Mouse (Mus musculus): ENCODE data around the gene Adh6a. TPM values are rescaled to one million over a fixed set of nuclear protein-coding genes. Genes with fewer than 3 reads are reported as not detected.
"Not testable (repeated sequence)": the region's sequence is repeated elsewhere in the genome, so short reads cannot be mapped to it uniquely, and the experiment has no call there.

The Adh6a gene
- total and polyA plus RNA-seq, 3 experiments: 1.5 TPM; not detected in 2

GRCm38 (mm10) chr3:138366181-138366580 is 53.1 kb downstream of the Adh6a start:
- H3K4me1 ChIP-seq (ENCODE audit: control insufficient read depth in 1 of 2, insufficient read depth in 2 of 2, low read length in 2 of 2): no peaks in the 10 kb centered on the region
- no peak overlapping the region for H3K4me3 ChIP-seq (ENCODE audit: control insufficient read depth in 1 of 2, insufficient read depth in 1 of 2, low read depth in 2 of 2, low read length in 2 of 2)
- no peak for TF ChIP-seq SMC3 (IDR thresholded peaks at IDR 0.05; ENCODE audit: low read depth, low read length)
- no peak for TF ChIP-seq EP300 (IDR thresholded peaks at IDR 0.05; ENCODE audit: low read depth in 1 of 2, low read length in 2 of 2)
- TF ChIP-seq ZNF384 (IDR thresholded peaks at IDR 0.05; ENCODE audit: low read depth, low read length): no peak
- TF ChIP-seq CTCF (IDR thresholded peaks at IDR 0.05 in 2 of 3, conservative IDR thresholded peaks at IDR 0.05 in 1 of 3; ENCODE audit: control insufficient read depth in 1 of 3, insufficient read depth in 1 of 3, low read depth in 2 of 3, low read length in 3 of 3, poor library complexity in 1 of 3, severe bottlenecking in 1 of 3): no peak
- no peaks in the 10 kb centered on the region for H3K79me2 ChIP-seq (ENCODE audit: control insufficient read depth, insufficient read depth, low read length, poor library complexity)
- DNase-seq (ENCODE audit: low read depth, low spot score): no peak
- H3K9ac ChIP-seq (ENCODE audit: control insufficient read depth, low read depth, low read length, poor library complexity, severe bottlenecking): no peak overlapping the region
- H3K36me3 ChIP-seq (ENCODE audit: control insufficient read depth in 1 of 2, insufficient read depth in 2 of 2, low read length in 2 of 2): no peaks in the 10 kb centered on the region
- H3K9me3 ChIP-seq (replicated peaks; ENCODE audit: insufficient read depth, low read length): no peaks in the 10 kb centered on the region
- H3K27ac ChIP-seq (ENCODE audit: control insufficient read depth, low read depth, low read length): no peak overlapping the region
- peaks cover 5 to 14% of the 10 kb centered on the region in 2 experiments; a peak in 3 of 4 replicates for H3K27me3 ChIP-seq (ENCODE audit: control insufficient read depth in 1 of 2, insufficient read depth in 2 of 2, low read length in 2 of 2)

- H3K9ac ChIP-seq (ENCODE audit: control insufficient read depth, low read depth, low read length, poor library complexity, severe bottlenecking): no peak overlapping the region
- H3K79me2 ChIP-seq (ENCODE audit: control insufficient read depth, insufficient read depth, low read length, poor library complexity): no peaks in the 10 kb centered on the region
- no peaks in the 10 kb centered on the region for H3K36me3 ChIP-seq (ENCODE audit: control insufficient read depth in 1 of 2, insufficient read depth in 2 of 2, low read length in 2 of 2)
- no peak for DNase-seq (ENCODE audit: low read depth, low spot score)
- no peak overlapping the region for H3K4me3 ChIP-seq (ENCODE audit: control insufficient read depth in 1 of 2, insufficient read depth in 1 of 2, low read depth in 2 of 2, low read length in 2 of 2)
- H3K4me1 ChIP-seq (ENCODE audit: control insufficient read depth in 1 of 2, insufficient read depth in 2 of 2, low read length in 2 of 2): no peaks in the 10 kb centered on the region
- no peak overlapping the region for H3K27ac ChIP-seq (ENCODE audit: control insufficient read depth, low read depth, low read length)
- no peaks in the 10 kb centered on the region for H3K9me3 ChIP-seq (replicated peaks; ENCODE audit: insufficient read depth, low read length)
- TF ChIP-seq TCF12 (IDR thresholded peaks at IDR 0.05; ENCODE audit: low read depth, low read length): no peak
- TF ChIP-seq MYC (IDR thresholded peaks at IDR 0.05; ENCODE audit: low read depth, low read length): no peak
- no peak for TF ChIP-seq ZMIZ1 (IDR thresholded peaks at IDR 0.05; ENCODE audit: low read depth, low read length)
- H3K27me3 ChIP-seq (ENCODE audit: control insufficient read depth in 1 of 2, insufficient read depth in 2 of 2, low read length in 2 of 2): peaks cover 2 to 4% of the 10 kb centered on the region in 2 experiments; a peak in 3 of 4 replicates
Measured at GRCm38 (mm10) chr3:138369546-138369945, 56.5 kb downstream of the Adh6a start.

GRCm38 (mm10) chr3:138370289-138370688 is 57.2 kb downstream of the Adh6a start:
- not testable (repeated sequence) for H3K27ac ChIP-seq (ENCODE audit: control insufficient read depth, low read depth, low read length); H3K27me3 ChIP-seq (ENCODE audit: control insufficient read depth in 1 of 2, insufficient read depth in 2 of 2, low read length in 2 of 2); H3K36me3 ChIP-seq (ENCODE audit: control insufficient read depth in 1 of 2, insufficient read depth in 2 of 2, low read length in 2 of 2); DNase-seq (ENCODE audit: low read depth, low spot score); H3K79me2 ChIP-seq (ENCODE audit: control insufficient read depth, insufficient read depth, low read length, poor library complexity); H3K9ac ChIP-seq (ENCODE audit: control insufficient read depth, low read depth, low read length, poor library complexity, severe bottlenecking); H3K4me3 ChIP-seq (ENCODE audit: control insufficient read depth in 1 of 2, insufficient read depth in 1 of 2, low read depth in 2 of 2, low read length in 2 of 2); H3K4me1 ChIP-seq (ENCODE audit: control insufficient read depth in 1 of 2, insufficient read depth in 2 of 2, low read length in 2 of 2); H3K9me3 ChIP-seq (replicated peaks; ENCODE audit: insufficient read depth, low read length)

- no peaks in the 10 kb centered on the region for H3K4me1 ChIP-seq (ENCODE audit: control insufficient read depth in 1 of 2, insufficient read depth in 2 of 2, low read length in 2 of 2)
- peaks cover 8 to 15% of the 10 kb centered on the region in 2 experiments for H3K27me3 ChIP-seq (ENCODE audit: control insufficient read depth in 1 of 2, insufficient read depth in 2 of 2, low read length in 2 of 2)
- no peaks in the 10 kb centered on the region for H3K36me3 ChIP-seq (ENCODE audit: control insufficient read depth in 1 of 2, insufficient read depth in 2 of 2, low read length in 2 of 2)
- DNase-seq (ENCODE audit: low read depth, low spot score): no peak
- no peak overlapping the region for H3K27ac ChIP-seq (ENCODE audit: control insufficient read depth, low read depth, low read length)
- H3K79me2 ChIP-seq (ENCODE audit: control insufficient read depth, insufficient read depth, low read length, poor library complexity): no peaks in the 10 kb centered on the region
- no peak overlapping the region for H3K4me3 ChIP-seq (ENCODE audit: control insufficient read depth in 1 of 2, insufficient read depth in 1 of 2, low read depth in 2 of 2, low read length in 2 of 2)
- TF ChIP-seq SMC3 (IDR thresholded peaks at IDR 0.05; ENCODE audit: low read depth, low read length) (no peak), SIN3A (IDR thresholded peaks at IDR 0.05; ENCODE audit: low read length) (no peak), GABPA (IDR thresholded peaks at IDR 0.05; ENCODE audit: low read depth, low read length) (no peak), MYC (IDR thresholded peaks at IDR 0.05; ENCODE audit: low read depth, low read length) (no peak), EP300 (IDR thresholded peaks at IDR 0.05; ENCODE audit: low read depth in 1 of 2, low read length in 2 of 2) (no peak), ZMIZ1 (IDR thresholded peaks at IDR 0.05; ENCODE audit: low read depth, low read length) (no peak), TCF12 (IDR thresholded peaks at IDR 0.05; ENCODE audit: low read depth, low read length) (no peak), JUND (IDR thresholded peaks at IDR 0.05; ENCODE audit: low read depth, low read length) (no peak), MXI1 (IDR thresholded peaks at IDR 0.05; ENCODE audit: low read depth, low read length) (no peak), ZNF384 (IDR thresholded peaks at IDR 0.05; ENCODE audit: low read depth, low read length) (no peak)
- no peaks in the 10 kb centered on the region for H3K9me3 ChIP-seq (replicated peaks; ENCODE audit: insufficient read depth, low read length)
- no peak overlapping the region for H3K9ac ChIP-seq (ENCODE audit: control insufficient read depth, low read depth, low read length, poor library complexity, severe bottlenecking)
Measured at GRCm38 (mm10) chr3:138373920-138374319, 60.8 kb downstream of the Adh6a start.
